Mouse (Mus musculus) gastrocnemius, adult 8-10 months (tissue): ENCODE data around the gene Rnf213. TPM values are rescaled to one million over a fixed set of nuclear protein-coding genes. Genes with fewer than 3 reads are reported as not detected.
A peak's percentile ranks its signal among the peaks of the same experiment; 100 is the strongest.
"Not testable (repeated sequence)": the region's sequence is repeated elsewhere in the genome, so short reads cannot be mapped to it uniquely, and the experiment has no call there.

Experiments
- DNase-seq, 2 experiments: peaks; one replicate each; pipeline ENCODE4 v3.0.0; 2022; ENCODE audit warnings: low spot score in 2 of 2
- total RNA-seq, 4 experiments: library from RNA; stranded (reverse); gene quantifications; 2 replicates each; pipeline ENCODE4 v1.2.4; 2022

Gene Rnf213
- 1 to 10 TPM; 4.5 to 7.0 (median 5.8) TPM for total RNA-seq

GRCm38 (mm10) chr11:119392800-119393482, at the start of gene Rnf213:
Gene Rnf213 (plus strand): TSS chr11:119393100.
- DNase-seq = peak; percentile 42 to 50

DNA sequence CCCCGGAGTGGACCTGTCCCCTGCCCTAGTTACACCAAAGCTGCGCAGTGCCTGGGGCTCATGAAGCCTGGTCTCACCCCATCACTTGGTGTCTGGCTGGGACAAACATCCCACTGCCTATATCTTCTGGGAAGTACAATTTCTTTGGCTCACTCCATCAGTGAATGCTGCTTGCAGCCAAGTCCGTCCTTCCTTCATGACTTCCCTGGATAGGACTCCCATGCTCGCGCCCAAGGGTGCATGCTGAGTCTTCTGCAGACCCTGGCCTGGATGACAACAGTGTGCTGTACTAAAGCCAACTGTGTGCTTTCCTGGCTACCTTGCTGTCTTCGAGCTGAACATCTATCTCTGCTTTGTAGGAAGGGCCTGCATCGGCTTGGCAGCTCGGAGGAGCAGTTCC, 48.7 kb upstream of the Rnf213 start:
- no peak for DNase-seq

GRCm38 (mm10) chr11:119344865-119345264, 48.0 kb upstream of the Rnf213 start:
- no peak for DNase-seq

- no peak for DNase-seq
Measured at GRCm38 (mm10) chr11:119347125-119347524, 45.8 kb upstream of the Rnf213 start.

DNA sequence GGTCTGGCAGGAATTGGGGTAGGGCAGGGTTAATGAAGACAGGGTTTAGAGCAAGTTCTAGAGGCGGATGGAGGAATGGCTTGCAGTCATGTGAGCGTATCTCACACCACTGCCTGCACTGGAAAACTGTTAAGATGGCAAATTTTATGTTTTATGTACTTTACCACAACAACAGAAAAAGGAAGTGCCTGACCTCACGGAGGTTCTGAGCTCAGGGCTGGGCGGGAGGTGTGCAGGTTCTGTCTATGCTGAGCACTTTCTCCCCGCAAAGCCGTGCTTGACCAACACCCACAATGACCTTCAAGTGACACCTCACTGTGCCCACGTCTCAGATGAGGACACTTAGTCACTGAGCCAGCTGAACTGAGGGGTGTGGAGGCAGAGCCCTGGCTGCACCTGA, 40.8 kb upstream of the Rnf213 start:
- no peak for DNase-seq

DNA sequence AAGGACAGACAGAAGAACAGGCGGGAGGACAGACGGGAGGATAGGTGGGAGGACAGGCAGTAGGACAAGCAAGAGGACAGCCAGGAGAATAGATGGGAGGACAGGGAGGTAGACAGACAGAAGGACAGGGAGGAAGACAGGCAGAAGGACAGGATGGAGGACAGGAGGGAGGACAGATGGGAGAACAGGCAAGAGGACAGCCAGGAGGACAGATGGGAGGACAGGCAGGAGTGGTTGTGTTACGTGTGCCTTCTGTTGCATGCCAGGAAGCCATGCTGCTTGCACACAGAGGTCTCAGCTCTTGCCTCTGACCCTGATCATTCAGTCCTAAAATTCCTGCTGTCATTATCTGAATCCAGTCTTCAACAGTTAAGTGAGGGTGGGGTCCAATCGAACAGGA, 39.0 kb upstream of the Rnf213 start:
- no peak for DNase-seq

DNA sequence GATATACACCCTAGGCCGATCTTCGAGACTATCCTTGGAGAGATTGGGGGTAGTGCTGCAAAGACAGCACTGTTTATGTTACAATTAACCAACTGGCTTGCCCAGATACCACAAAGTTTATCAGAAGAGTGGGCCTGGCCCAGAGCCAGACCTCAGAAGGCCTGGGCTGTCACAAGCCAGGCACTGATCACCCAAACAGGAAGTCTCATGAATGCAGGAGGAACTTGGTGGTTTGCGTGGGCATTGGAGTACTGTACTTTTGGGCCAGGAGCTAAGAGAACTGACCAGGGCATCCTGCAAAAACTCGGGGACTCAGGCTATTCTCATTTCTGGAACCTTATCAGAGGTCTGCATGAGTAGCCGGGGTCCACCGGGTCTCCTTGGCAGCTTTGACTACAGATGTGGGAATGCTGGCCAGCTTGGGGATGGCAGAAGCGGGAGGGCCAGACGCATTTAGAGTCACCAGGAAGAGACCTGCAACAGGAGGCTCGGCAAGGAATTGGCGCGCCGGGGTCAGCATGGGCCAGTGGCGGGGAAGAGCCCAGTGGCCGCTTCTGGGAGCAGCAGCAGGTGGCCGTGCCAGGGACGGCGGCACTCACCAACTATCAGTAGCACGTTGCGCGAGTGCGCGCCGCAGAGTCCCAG, 38.0 kb upstream of the Rnf213 start:
- peak in 1 of 2 experiments; percentile 34 for DNase-seq

DNA sequence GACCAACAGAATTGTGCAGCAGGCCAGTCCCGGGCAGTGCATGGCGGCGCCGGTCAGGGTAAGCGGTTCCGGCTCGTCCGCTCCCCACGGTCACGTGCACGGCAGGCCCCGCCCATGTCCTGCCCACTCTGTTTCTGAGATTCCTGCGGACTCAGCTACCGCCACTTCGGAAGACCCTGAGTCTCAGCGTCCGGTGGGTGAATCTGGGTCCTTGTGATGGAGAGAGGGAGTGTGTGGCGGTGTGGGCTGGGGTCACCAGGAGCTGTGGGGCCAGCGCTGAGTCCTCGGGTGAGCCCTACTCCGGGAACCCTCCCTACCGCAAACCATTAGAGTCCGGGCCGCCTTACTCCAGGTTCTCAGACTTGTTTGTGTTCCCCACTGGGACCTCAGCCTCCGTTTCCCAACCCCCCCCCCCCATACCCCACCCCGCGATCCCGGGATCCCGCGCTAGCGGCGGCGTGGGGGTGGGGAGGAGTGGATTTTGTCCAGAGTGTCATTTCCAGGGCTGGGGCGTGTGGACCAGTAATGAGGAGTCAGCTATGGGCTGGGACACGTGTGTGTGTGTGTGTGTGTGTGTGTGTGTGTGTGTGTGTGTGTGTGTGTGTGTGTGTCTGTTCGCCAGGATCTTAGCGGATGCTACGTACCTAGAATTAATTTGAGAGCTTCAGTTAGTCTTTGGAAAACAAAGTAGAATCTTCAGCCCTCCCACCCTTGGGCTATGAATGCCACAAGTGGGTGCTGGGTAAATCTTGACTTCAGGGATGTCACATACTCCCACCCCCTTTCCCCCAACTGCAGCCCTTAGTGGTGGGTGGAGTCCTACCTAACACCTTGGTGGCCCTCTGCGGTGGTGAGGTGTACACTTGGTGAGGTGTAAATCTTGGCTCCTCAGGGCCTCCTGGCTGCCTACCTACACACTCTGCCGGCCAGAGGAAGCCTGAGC, 37.2 kb upstream of the Rnf213 start, which contains the start of the genes Sgsh and Slc26a11:
Gene Sgsh, minus strand, starts transcription at position 94 of the 943 bp plus-strand sequence.
Gene Slc26a11, plus strand, starts transcription at position 115 of the 943 bp plus-strand sequence.
- DNase-seq = peak; percentile 75 to 84

DNA sequence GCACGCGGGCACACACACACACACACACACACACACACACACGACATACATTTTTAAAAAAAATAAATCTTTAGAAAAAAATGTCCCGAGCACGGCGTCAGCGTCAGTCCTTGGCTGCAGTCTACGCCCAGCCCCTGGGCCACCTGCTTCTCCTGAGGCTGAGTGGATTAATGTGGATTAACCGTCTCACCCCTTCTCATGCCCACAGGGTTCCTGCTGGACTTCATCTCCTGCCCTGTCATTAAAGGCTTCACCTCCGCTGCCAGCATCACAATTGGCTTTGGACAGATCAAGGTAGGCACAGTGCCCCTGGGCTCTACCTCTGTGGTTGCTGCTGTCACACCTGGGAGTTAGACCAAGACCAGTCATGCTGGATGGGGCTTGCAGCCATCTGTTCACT, 33.8 kb upstream of the Rnf213 start:
- no peak for DNase-seq

- DNase-seq = no peak
Measured at GRCm38 (mm10) chr11:119362769-119363533, 29.9 kb upstream of the Rnf213 start.

DNA sequence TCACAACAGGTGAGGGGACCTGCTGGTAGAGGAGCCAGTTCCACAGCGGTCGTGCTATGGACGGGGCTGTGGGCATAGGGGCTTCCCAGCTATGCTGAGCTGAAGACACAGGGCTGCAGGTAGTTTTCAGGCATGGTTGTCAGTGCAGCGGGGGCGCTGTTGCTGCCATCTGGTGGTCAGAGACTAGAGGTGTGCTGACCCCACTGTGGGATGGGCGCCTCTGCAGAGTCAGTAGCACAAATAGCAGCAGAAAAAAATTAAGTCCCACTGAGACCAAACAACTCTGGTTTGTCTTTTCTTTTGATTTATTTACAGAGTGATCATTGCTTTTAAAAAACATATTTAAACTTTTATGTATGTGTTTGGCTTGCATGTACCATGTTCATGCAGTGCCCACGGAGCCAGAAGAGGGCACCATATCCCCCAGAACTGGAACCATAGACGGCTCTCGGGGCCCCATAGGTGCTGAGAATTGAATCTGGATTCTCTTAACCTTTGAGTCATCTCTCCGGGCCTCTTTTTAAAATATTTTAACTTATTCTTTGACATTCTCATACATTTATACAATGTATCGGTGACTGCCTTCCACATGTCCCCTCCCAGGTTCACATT, 29.3 kb upstream of the Rnf213 start:
- peak; percentile 27 to 46 for DNase-seq

DNA sequence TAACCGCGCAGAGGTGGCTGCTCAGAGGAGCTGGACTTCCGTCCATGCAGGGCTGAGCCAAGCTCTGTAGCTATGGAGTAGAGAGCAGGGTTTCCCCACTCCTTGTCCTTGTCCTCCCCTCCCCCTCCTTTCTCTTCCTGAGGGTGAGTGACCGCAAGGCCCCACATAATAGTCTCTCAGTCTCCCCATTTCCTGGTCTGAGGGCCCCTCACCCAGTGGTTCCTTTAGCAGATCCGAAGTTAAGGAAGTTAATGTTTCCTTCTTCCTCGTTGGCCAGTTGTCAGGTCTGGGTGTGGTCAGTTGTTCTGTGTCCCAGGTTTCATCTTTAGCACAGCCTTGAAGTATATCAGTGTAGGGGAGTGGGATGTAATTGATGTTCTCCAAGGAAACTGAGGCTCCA, 17.5 kb upstream of the Rnf213 start:
- no peak for DNase-seq

GRCm38 (mm10) chr11:119377326-119377725, 15.6 kb upstream of the Rnf213 start:
- DNase-seq = no peak

DNA sequence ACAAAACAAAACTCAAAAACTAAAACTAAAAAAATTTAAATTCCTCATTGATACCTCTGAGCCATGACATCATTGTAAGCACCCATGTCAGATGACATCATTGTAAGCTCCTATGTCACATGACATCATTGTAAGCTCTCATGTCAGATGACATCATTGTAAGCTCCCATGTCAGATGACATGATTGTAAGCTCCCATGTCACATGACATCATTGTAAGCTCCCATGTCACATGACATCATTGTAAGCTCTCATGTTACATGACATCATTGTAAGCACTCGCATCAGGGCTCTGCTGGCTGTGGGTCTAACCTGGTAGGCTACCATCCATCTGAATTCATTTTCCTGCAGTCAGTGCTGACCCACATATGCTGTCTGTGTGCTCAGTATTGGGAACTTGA, 14.3 kb upstream of the Rnf213 start:
- DNase-seq = no peak

- no peak for DNase-seq
Measured at GRCm38 (mm10) chr11:119381631-119382337, 11.1 kb upstream of the Rnf213 start.

- no peak for DNase-seq
Measured at GRCm38 (mm10) chr11:119382338-119382850, 10.5 kb upstream of the Rnf213 start.

DNA sequence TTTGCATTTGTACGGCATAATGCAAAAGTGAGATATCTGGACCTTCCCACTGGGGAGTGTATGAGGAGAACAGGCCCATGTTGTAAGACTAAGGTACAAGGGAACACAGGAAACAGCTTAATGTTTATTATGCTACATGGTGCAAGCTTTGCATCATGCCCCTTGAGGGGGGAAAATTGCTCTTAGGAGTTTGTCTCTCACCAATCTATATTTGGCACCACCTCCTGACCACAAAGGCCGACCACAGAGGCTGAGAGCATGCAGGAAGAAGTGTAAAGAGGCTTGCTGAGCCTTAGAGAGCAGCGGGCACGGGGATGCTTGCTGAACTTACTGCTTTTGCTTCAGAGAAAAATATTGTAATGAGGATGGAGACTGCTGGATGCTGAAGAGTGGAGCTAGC, 8.0 kb upstream of the Rnf213 start:
- no peak for DNase-seq

DNA sequence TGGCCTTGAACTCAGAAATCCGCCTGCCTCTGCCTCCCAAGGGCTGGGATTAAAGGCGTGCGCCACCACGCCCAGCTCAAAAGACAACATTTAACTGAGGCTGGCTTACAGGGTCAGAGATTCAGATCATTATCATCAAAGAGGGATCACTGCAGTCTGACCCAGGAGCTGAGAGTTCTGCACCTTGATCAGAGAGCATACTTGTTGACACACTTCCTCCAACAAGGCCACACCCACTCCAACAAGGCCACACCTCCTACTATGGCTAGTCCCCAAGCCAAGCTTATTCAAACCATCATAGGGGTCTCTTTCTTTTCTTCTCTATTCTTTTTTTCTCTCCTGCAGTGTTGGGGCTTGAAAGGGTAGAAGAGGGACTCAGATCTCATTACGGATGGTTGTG, 6.6 kb upstream of the Rnf213 start:
- DNase-seq = no peak

DNA sequence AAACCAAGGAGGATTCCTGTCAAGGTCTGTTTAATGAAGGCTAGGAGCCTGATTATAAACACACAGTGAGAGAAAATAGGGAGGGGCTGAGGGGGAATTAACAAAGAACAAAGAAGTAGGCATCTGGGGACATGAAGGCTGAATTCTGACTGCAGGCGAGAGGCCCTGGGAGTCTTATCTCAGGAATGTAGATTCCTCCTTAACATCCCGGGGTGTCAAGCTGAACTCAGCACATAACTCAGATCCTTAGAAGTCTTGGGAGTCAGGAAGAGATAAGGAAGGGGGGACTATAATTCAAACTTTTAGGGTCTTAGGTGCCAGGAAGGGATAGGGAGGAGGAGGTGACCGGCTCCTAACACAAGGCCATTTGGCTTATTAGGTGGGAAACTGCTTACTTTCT, 5.6 kb upstream of the Rnf213 start:
- not testable (repeated sequence) for DNase-seq

GRCm38 (mm10) chr11:119389851-119390270, 3.0 kb upstream of the Rnf213 start:
- peak; percentile 71 to 76 for DNase-seq
